Mouse (Mus musculus): ENCODE data around the gene Ryr2. TPM values are rescaled to one million over a fixed set of nuclear protein-coding genes. Genes with fewer than 3 reads are reported as not detected.

Ryr2 gene
- polyA plus RNA-seq, 1 experiment from 2014 or later, result 0.80 TPM

- WGBS, result 87% methylated on average over 4 of the region's 4 CpGs
- no peak overlapping the region for H3K4me2 ChIP-seq (ENCODE audit: low read depth, low read length)
- no peak for ATAC-seq (replicated peaks; ENCODE audit: insufficient number of reproducible peaks, low FRiP score, low TSS enrichment, low read depth)
These were observed 77.4 kb downstream of the Ryr2 start for GRCm38 (mm10) chr13:12029326-12029725.

GRCm38 (mm10) chr13:12018046-12018445 is 88.7 kb downstream of the Ryr2 start:
- Histone ChIP-seq H3K4me1 (ENCODE audit: control insufficient read depth, insufficient read depth, low read length) (no peaks in the 10 kb centered on the region), H3K4me3 (ENCODE audit: low read depth, low read length) (no peak overlapping the region), H3K36me3 (replicated peaks; ENCODE audit: control insufficient read depth, insufficient read depth, low read depth, low read length) (no peaks in the 10 kb centered on the region), H3K9me3 (replicated peaks; ENCODE audit: control insufficient read depth, low read length) (no peaks in the 10 kb centered on the region), H3K9ac (replicated peaks; ENCODE audit: low read length) (no peak overlapping the region), H3K4me2 (ENCODE audit: low read depth, low read length) (no peak overlapping the region), H3K27ac (replicated peaks; ENCODE audit: low read depth, low read length) (no peak overlapping the region), H3K27me3 (ENCODE audit: control insufficient read depth, insufficient read depth, low read length) (no peaks in the 10 kb centered on the region)
- DNase-seq (ENCODE audit: low spot score) (no peak), ATAC-seq (replicated peaks; ENCODE audit: insufficient number of reproducible peaks, low FRiP score, low TSS enrichment, low read depth) (0 out of 2 replicates have a peak, but pooled peaks have one; percentile 29)
- WGBS, result 73% methylated on average over 9 of the region's 9 CpGs

More at GRCm38 (mm10) chr13:12029326-12029725, 77.4 kb downstream of the Ryr2 start:
- Histone ChIP-seq H3K9me3 (replicated peaks; ENCODE audit: control insufficient read depth, low read length) (no peaks in the 10 kb centered on the region), H3K27me3 (ENCODE audit: control insufficient read depth, insufficient read depth, low read length) (no peaks in the 10 kb centered on the region), H3K9ac (replicated peaks; ENCODE audit: low read length) (no peak overlapping the region), H3K4me1 (ENCODE audit: control insufficient read depth, insufficient read depth, low read length) (no peaks in the 10 kb centered on the region), H3K36me3 (replicated peaks; ENCODE audit: control insufficient read depth, insufficient read depth, low read depth, low read length) (no peaks in the 10 kb centered on the region), H3K4me3 (ENCODE audit: low read depth, low read length) (no peak overlapping the region), H3K27ac (replicated peaks; ENCODE audit: low read depth, low read length) (no peak overlapping the region)
- no peak for DNase-seq (ENCODE audit: low spot score)

GRCm38 (mm10) chr13:12013986-12014385 is 92.8 kb downstream of the Ryr2 start:
- Histone ChIP-seq H3K4me2 (ENCODE audit: low read depth, low read length) (no peak overlapping the region), H3K4me3 (ENCODE audit: low read depth, low read length) (no peak overlapping the region)

GRCm38 (mm10) chr13:12008995-12009689 is 97.6 kb downstream of the Ryr2 start:
- H3K36me3 ChIP-seq (replicated peaks; ENCODE audit: control insufficient read depth, insufficient read depth, low read depth, low read length), result no peaks in the 10 kb centered on the region
- no peak overlapping the region for H3K27ac ChIP-seq (replicated peaks; ENCODE audit: low read depth, low read length)
- H3K9ac ChIP-seq (replicated peaks; ENCODE audit: low read length), result no peak overlapping the region
- DNase-seq (ENCODE audit: low spot score) (no peak), ATAC-seq (replicated peaks; ENCODE audit: insufficient number of reproducible peaks, low FRiP score, low TSS enrichment, low read depth) (no peak)
- no peaks in the 10 kb centered on the region; the same call in 1 of the 2 replicates for H3K27me3 ChIP-seq (ENCODE audit: control insufficient read depth, insufficient read depth, low read length)
- WGBS, result 76% methylated on average over 6 of the region's 6 CpGs
- H3K4me3 ChIP-seq (ENCODE audit: low read depth, low read length), result no peak overlapping the region
- no peaks in the 10 kb centered on the region for H3K4me1 ChIP-seq (ENCODE audit: control insufficient read depth, insufficient read depth, low read length)
- no peaks in the 10 kb centered on the region for H3K9me3 ChIP-seq (replicated peaks; ENCODE audit: control insufficient read depth, low read length)
- H3K4me2 ChIP-seq (ENCODE audit: low read depth, low read length), result no peak overlapping the region

More at GRCm38 (mm10) chr13:12013986-12014385, 92.8 kb downstream of the Ryr2 start:
- 78% methylated on average over 8 of the region's 8 CpGs for WGBS
- Histone ChIP-seq H3K4me1 (ENCODE audit: control insufficient read depth, insufficient read depth, low read length) (no peaks in the 10 kb centered on the region), H3K27ac (replicated peaks; ENCODE audit: low read depth, low read length) (no peak overlapping the region), H3K9me3 (replicated peaks; ENCODE audit: control insufficient read depth, low read length) (no peaks in the 10 kb centered on the region), H3K36me3 (replicated peaks; ENCODE audit: control insufficient read depth, insufficient read depth, low read depth, low read length) (no peaks in the 10 kb centered on the region), H3K9ac (replicated peaks; ENCODE audit: low read length) (no peak overlapping the region), H3K27me3 (ENCODE audit: control insufficient read depth, insufficient read depth, low read length) (no peaks in the 10 kb centered on the region; the same call in 1 of the 2 replicates)
- ATAC-seq (replicated peaks; ENCODE audit: insufficient number of reproducible peaks, low FRiP score, low TSS enrichment, low read depth) (no peak), DNase-seq (ENCODE audit: low spot score) (no peak)

DNA sequence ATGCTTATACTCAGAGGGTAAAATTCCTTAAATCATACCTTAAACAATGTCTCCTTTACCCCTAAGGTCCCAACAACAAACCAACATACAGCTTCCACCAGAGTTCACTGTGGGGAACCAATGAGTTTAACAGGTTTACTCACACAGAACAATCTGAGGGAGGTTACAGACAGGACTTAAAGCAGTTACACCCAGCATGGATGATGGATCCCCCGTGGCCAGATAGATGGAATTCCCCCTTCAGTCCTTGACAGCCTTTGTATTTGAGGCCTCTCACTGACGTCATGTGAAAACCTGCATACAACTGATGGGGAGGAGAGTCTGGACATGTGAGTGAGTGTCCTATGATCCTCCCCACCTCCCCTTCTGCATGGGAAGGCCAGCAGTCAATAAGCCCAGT is 99.2 kb downstream of the Ryr2 start:
- no peak for DNase-seq (ENCODE audit: low spot score)
- WGBS, result 70% methylated on average over 2 of the region's 2 CpGs
- Histone ChIP-seq H3K4me2 (ENCODE audit: low read depth, low read length) (no peak overlapping the region), H3K9me3 (replicated peaks; ENCODE audit: control insufficient read depth, low read length) (no peaks in the 10 kb centered on the region), H3K27me3 (ENCODE audit: control insufficient read depth, insufficient read depth, low read length) (no peaks in the 10 kb centered on the region; the same call in 1 of the 2 replicates), H3K27ac (replicated peaks; ENCODE audit: low read depth, low read length) (no peak overlapping the region), H3K4me1 (ENCODE audit: control insufficient read depth, insufficient read depth, low read length) (no peaks in the 10 kb centered on the region), H3K9ac (replicated peaks; ENCODE audit: low read length) (no peak overlapping the region), H3K4me3 (ENCODE audit: low read depth, low read length) (no peak overlapping the region), H3K36me3 (replicated peaks; ENCODE audit: control insufficient read depth, insufficient read depth, low read depth, low read length) (no peaks in the 10 kb centered on the region)
- ATAC-seq (replicated peaks; ENCODE audit: insufficient number of reproducible peaks, low FRiP score, low TSS enrichment, low read depth), result no peak

DNA sequence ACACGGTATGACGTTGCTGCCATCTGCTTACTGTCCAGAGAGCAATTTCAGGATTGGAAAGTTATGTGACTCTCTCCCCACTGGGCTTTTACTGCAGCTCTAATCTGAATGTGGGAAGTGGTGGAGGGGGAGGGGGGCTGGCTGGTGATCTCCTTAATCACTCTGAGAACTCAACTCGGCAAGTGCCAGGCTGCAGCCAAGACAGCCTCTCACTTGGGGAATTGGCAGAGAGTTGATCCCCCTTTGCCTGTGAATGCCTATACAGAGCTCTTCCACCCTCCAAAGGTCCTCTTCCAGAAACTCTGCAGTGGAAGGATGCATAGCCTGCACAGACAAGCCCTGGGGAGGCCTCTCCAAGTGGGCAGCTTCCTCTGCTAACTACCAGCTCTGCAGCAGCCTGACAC is 104.9 kb downstream of the Ryr2 start:
- DNase-seq (ENCODE audit: low spot score) (no peak), ATAC-seq (replicated peaks; ENCODE audit: insufficient number of reproducible peaks, low FRiP score, low TSS enrichment, low read depth) (no peak)
- Histone ChIP-seq H3K36me3 (replicated peaks; ENCODE audit: control insufficient read depth, insufficient read depth, low read depth, low read length) (no peaks in the 10 kb centered on the region), H3K9ac (replicated peaks; ENCODE audit: low read length) (no peak overlapping the region), H3K27ac (replicated peaks; ENCODE audit: low read depth, low read length) (no peak overlapping the region), H3K27me3 (ENCODE audit: control insufficient read depth, insufficient read depth, low read length) (no peaks in the 10 kb centered on the region), H3K4me2 (ENCODE audit: low read depth, low read length) (no peak overlapping the region), H3K4me3 (ENCODE audit: low read depth, low read length) (no peak overlapping the region), H3K4me1 (ENCODE audit: control insufficient read depth, insufficient read depth, low read length) (no peaks in the 10 kb centered on the region), H3K9me3 (replicated peaks; ENCODE audit: control insufficient read depth, low read length) (no peaks in the 10 kb centered on the region)
- WGBS, result 55% methylated on average over 3 of the region's 3 CpGs

- ATAC-seq (replicated peaks; ENCODE audit: insufficient number of reproducible peaks, low FRiP score, low TSS enrichment, low read depth), result no peak
- H3K9me3 ChIP-seq (replicated peaks; ENCODE audit: control insufficient read depth, low read length), result no peaks in the 10 kb centered on the region
- no peak overlapping the region for H3K9ac ChIP-seq (replicated peaks; ENCODE audit: low read length)
- H3K27ac ChIP-seq (replicated peaks; ENCODE audit: low read depth, low read length), result no peak overlapping the region
- H3K36me3 ChIP-seq (replicated peaks; ENCODE audit: control insufficient read depth, insufficient read depth, low read depth, low read length), result no peaks in the 10 kb centered on the region
- 70% methylated on average over 4 of the region's 4 CpGs for WGBS
- DNase-seq (ENCODE audit: low spot score), result no peak
- no peak overlapping the region for H3K4me3 ChIP-seq (ENCODE audit: low read depth, low read length)
- no peaks in the 10 kb centered on the region for H3K4me1 ChIP-seq (ENCODE audit: control insufficient read depth, insufficient read depth, low read length)
- no peak overlapping the region for H3K4me2 ChIP-seq (ENCODE audit: low read depth, low read length)
- no peaks in the 10 kb centered on the region for H3K27me3 ChIP-seq (ENCODE audit: control insufficient read depth, insufficient read depth, low read length)
These were observed 106.9 kb downstream of the Ryr2 start for GRCm38 (mm10) chr13:11999851-12000250.

DNA sequence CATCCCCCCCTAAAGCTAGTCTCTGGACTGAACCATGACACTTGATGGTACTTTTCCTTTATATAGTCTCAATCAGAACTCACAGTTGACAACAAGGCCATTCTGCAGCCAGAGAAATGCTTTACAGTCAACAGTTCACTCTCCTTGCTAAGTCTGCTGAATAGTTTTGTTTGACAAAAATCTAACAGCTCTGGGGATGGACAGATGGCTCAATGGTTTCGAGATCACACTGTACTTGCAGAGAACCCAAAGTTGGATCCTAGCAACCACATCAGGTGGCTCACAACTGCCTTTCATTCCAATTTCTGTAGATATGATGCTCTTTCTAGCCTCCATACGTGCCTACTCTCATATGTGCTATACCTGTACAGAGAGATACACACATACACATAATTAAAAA is 109.4 kb downstream of the Ryr2 start:
- ATAC-seq (replicated peaks; ENCODE audit: insufficient number of reproducible peaks, low FRiP score, low TSS enrichment, low read depth), result no peak
- Histone ChIP-seq H3K9ac (replicated peaks; ENCODE audit: low read length) (no peak overlapping the region), H3K36me3 (replicated peaks; ENCODE audit: control insufficient read depth, insufficient read depth, low read depth, low read length) (no peaks in the 10 kb centered on the region), H3K4me3 (ENCODE audit: low read depth, low read length) (no peak overlapping the region), H3K9me3 (replicated peaks; ENCODE audit: control insufficient read depth, low read length) (no peaks in the 10 kb centered on the region), H3K4me1 (ENCODE audit: control insufficient read depth, insufficient read depth, low read length) (no peaks in the 10 kb centered on the region), H3K27ac (replicated peaks; ENCODE audit: low read depth, low read length) (no peak overlapping the region), H3K27me3 (ENCODE audit: control insufficient read depth, insufficient read depth, low read length) (no peaks in the 10 kb centered on the region), H3K4me2 (ENCODE audit: low read depth, low read length) (no peak overlapping the region)
- WGBS, result 80% methylated on average over 2 of the region's 2 CpGs
- DNase-seq (ENCODE audit: low spot score), result no peak
